Mouse (Mus musculus) embryo, embryonic 10 days (tissue): ENCODE measurements around the gene Pcbp3.
"Not testable (repeated sequence)": the region's sequence is repeated elsewhere in the genome, so short reads cannot be mapped to it uniquely, and the experiment has no call there.

ENCODE experiments used
- DNase-seq: peaks from one replicate; pipeline ENCODE4 v3.0.0-alpha.2; 2015; ENCODE audit warnings: low spot score

Gene Pcbp3

GRCm38 (mm10) chr10:76961790-76962489 is at the start of gene Pcbp3:
Pcbp3 (minus strand) TSS chr10:76961887.
- DNase-seq: peak; percentile 98

DNA sequence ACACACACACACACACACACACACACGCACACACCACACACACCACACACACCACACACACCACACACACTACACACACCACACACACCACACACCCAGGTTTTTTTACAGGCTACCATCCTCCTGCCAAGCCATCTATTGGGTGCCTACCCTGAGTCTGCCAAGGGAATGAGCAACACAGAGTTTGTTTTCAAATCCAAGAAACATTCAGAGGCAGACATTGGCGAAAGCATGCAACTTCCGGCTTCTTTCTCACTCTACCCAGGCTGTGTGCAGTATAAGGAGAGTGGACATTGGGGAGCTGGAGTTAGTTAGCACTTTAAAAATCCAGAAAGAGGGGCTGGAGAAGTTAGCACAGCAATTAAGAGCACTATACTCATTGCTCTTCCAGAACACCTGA is 47.0 kb upstream of the Pcbp3 start:
- DNase-seq: no peak

GRCm38 (mm10) chr10:77008109-77008561 is 46.4 kb upstream of the Pcbp3 start:
- DNase-seq: peak; percentile 51

- peak; percentile 86 for DNase-seq
These were observed 45.9 kb upstream of the Pcbp3 start for GRCm38 (mm10) chr10:77007433-77008108.

GRCm38 (mm10) chr10:77004936-77005335 is 43.2 kb upstream of the Pcbp3 start:
- peak; percentile 27 for DNase-seq

DNA sequence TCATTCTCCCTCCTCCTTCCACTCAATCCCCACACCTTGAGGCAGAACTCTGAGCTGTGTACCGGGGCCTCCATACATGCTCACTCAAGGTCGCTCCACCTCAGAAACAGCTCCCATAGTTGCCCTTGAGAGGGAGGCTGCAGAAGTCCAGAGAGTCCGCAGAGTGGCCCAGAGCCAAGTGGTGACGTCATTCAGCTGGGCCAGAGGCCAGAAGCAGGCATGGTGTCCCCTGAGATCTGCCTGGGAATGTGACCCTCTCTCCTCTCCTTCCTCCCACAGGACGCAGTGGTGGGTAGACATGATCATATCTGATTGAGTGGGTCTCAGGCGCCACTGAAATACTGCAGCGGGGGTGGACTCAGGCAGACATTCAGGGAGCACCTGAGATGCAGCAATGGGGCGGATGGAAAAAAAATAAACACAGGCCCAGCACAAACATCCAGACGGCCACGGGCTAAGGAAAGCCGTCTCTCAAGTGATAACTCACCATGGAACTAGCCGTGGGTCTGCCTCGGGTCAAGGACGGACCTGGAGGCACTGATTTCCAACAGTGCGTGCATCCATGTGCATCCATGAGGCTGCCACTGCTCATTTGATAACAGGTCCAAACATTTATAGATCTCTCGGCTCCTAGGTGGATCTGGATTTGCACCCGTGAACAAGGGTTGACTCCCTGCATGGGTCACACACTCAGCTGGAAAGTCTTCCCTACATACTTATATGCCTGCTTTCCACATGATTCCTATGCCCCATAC is 36.2 kb upstream of the Pcbp3 start:
- DNase-seq: peak; percentile 16

DNA sequence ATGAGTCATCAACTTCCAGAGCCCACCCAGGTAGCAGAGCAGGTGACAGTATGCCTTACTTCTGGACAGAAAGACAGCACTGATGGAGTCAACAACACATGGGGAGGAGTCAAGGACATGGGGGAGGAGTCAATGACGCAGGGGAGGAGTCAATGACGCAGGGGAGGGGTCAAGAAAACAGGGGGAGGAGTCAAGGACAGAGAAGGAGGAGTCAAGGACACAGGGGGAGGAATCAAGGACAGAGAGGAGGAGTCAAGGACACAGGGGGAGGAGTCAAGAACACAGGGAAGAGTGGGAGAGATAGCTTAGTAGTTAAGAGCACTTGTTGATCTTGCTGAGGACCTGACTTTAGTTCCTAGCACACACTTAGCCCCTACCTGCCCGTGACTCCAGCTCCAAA is 30.8 kb upstream of the Pcbp3 start:
- DNase-seq: no peak

DNA sequence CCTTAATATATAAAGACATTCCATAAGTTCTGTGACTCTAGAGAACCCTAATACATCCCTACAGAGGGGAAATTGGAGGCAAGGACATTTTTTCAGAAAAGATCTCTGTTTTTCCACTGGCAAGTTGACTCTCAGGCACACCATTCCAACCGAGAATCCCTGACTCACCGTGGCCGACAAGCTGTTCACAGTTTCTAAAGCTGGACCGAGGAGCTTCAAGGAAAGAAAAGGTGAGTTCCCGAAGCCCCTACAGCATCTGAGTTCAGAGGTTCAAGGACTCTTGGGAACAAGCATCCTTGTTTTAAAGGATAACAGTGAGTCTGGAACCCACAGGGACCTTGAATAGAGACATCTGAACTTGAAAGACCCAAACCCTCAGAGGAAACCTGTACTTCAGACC is 26.9 kb upstream of the Pcbp3 start:
- DNase-seq: no peak

GRCm38 (mm10) chr10:76978042-76978441 is 16.4 kb upstream of the Pcbp3 start:
- DNase-seq: peak; percentile 82

GRCm38 (mm10) chr10:76976699-76977098 is 15.0 kb upstream of the Pcbp3 start:
- DNase-seq: no peak

DNA sequence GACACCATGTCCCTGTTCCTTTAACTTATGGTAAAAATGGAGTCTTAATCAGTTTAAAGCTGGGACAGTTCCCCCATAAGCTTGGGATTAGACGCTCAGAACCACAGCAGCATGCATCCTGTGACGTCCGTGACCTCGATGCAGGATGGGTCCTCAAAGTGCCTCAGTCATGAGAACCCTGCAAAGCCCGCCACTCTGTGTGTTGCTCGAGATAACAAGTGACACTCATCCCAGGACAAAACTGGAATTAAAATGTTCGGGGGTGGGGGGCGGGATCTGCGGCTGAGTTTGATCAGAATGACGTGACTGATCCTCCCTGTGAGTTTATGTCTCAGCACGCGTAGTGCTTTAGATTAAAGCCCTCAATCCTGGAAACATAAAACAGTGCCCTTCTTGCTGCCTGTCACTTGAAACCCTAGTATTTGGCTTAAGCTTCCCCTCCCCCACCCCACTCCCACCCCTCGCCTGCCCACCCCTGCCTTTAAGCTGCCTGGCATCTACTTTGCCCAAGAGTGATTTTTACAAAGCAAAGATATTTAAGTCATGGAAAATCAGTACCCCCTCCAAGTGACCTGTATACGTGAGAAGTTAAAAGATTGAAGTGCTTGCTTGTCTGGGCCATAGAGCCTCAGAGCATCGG is 12.2 kb upstream of the Pcbp3 start:
- no peak for DNase-seq

DNA sequence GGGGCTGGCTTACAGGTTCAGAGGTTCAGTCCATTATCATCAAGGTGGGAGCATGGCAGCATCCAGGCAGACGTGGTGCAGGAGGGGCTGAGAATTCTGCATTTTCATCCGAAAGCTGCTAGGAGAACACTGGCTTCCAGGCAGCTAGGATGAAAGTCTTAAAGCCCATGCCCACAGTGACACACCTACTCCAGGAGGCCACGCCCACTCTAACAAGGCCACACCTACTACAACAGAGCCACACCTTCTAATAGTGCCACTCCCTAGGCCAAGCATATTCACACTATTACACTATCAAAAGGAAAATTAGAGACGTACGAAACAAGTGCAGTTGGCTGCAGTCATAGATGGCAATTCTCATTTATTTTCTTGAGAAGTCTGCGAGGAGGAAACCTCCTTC is 10.6 kb upstream of the Pcbp3 start:
- DNase-seq: not testable (repeated sequence)

- DNase-seq: no peak
These were observed 9.3 kb upstream of the Pcbp3 start for GRCm38 (mm10) chr10:76970974-76971373.

DNA sequence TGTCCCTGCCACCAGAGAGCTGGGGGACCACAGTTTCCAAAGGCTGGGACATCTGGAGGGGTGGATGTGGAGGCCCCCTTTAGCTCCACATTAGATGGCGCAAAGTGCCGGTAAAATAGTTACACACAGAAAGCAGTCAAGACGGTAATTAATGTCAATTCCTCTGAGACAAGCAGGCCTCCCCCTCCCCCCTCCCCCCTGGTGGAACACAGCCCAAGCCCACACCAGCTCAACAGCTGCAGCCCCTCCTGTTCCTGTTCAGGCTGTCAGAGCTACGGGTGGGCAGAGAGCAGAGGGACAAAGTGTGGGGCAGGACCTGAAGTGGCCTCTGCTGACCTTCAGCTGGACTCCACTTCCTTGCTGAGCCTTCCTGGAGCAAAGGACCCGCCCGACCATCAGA is 2.7 kb upstream of the Pcbp3 start:
- DNase-seq: peak; percentile 79

- DNase-seq: peak; percentile 85
These were observed 2.3 kb upstream of the Pcbp3 start for GRCm38 (mm10) chr10:76963997-76964396.

- DNase-seq: no peak
These were observed 531 bp downstream of the Pcbp3 start for GRCm38 (mm10) chr10:76961156-76961555.

DNA sequence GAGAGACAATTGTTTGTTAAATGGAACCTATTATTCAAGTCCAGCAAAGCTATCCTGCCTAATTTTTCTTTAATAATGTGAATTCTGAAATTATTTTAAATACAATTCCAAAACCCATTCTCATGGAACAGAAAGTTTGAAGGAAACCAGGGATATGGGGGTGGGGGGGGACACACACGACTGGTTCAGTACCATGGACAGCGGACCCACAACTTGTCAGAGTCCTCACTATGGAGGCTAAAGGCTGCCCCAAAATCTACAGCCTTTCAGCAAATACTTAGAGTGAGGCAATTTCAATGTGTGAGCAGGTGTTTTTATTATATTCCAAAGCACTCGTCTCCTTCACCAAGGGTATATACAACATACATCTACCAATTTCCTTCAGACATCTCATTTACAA is 3.5 kb downstream of the Pcbp3 start:
- peak; percentile 74 for DNase-seq

DNA sequence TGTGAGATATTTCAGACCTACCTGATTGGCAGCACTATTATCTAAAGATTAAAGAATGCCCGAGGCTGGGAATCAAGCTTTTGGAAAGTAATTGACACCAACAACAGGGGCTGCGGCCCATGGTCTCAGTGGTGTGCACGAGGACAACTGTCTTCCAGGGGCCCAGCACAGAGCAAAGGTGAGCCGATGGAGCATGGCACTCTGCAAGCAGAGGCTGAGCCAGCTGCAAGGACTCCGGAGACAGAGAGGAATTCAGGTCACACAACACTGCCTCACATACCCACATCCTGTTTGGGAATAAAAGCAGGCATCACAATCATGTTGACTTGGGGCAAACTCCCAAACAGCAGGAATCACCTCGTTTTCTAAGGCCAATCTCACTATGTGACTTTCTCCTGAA is 5.5 kb downstream of the Pcbp3 start:
- peak; percentile 25 for DNase-seq

GRCm38 (mm10) chr10:76941038-76941437 is 20.6 kb downstream of the Pcbp3 start:
- no peak for DNase-seq

DNA sequence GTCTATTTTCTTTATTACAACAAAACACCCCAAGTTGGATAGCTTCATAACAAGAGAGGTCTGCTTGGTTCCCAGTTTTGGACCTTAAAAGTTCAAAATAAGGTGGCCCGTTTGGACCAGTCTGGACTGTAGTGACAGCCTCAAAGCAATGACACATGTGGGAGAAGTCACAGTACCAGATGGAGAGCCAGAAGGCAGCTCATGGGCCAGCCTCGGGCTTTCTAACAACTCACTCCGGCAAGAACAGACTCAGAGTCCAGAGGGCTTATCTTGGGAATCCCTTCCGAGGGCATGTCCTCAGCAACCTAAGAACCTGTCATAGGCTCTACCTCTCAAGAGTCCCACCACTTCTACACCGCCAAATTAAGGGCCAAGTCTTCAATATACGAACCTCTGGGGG is 24.9 kb downstream of the Pcbp3 start:
- no peak for DNase-seq

DNA sequence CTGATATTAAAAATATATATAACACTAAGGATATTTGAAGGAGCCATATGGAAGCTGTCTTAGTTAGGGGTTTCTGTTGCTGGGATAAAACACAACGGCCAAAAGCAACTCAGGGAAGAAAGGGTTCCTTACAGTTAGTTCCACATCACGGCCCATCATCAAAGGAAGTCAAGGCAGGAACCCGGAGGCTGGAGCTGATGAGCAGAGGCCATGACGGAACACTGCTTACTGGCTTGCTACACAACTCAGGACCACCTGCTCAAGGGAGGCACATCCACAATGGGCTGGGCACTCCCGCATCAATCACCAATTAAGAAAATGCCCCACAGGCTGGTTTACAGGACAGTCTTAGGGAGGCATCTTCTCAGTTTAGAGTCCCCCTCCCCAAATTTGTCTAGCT is 26.9 kb downstream of the Pcbp3 start:
- DNase-seq: no peak

DNA sequence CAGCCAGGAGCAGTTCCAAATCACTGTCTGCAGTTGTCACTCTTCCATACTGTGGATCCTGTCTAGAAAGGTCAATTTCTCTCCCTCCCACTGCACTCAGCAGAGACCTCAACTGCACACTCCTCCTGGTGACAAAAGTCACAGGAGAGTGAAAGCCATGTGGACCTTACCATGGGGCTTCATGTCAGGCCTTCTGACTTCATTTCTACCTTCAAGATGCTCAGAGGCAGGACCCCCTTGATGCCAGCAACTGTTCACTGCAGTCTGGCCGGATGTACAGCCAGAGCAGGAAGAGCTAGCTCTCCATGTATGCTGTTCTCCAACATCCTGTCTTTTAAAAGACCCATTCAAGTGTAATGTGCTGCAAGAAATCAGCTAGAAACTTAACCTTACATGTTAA is 29.9 kb downstream of the Pcbp3 start:
- no peak for DNase-seq
